Comparison of ENCODE assay signal across 27 mouse cellular contexts in the genomic region with DNA sequence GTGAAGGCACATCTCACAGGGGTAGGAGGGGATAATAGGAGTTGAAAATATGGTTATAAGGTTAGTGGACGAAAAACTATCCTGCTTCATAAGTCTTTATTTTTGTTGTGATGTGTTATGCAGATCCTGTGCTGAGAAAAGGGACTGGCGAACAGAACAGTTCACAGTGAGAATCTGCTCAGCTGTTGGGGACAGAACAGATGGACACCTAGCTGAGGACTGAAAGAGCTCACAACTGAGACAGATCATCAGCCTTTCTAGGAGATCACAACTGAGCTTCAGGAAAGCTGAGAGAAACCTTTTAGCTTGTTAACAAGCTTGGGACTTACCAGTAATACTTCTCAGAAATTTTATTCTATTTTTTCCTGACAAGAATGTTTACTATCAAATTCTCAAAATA.
DNase-seq lines count a peak whose midpoint lies in the region; ATAC-seq and TF ChIP-seq lines count a peak whose summit lies in the region.
"Had no signal": no experiment of that assay in that cellular context is flagged by ENCODE, and none has a peak within 500 bp of the region (broad histone marks: within the 10 kb centered on the region; RNA-seq: fewer than 3 reads in every experiment).

No protein-coding gene starts in this region.

- 16% methylated on average over 2 of the region's 2 CpGs for WGBS in cerebellum, adult 2 months

- peak; percentile 20 for DNase-seq in right cerebral cortex, adult 18-20 months
- no peak for DNase-seq in right cerebral cortex, postnatal 25 days
- peak in 1 of 2 experiments; percentile 52 for DNase-seq in cerebellum, adult 2 months
- DNase-seq in cerebellum, postnatal 25 days = peak; percentile 29 to 50
- no peak for DNase-seq in layer of hippocampus, adult 8-10 months (ENCODE audit: low spot score in 2 of 2)
- DNase-seq: adrenal gland, adult 2 months; B cell, adult 2 months; embryo, embryonic 11 days; heart, adult 2 months; kidney, adult 2 months; kidney, postnatal 36 days; layer of hippocampus, postnatal 36 days; liver; lung, adult 2 months; lung, postnatal 10 days; right cerebral cortex, postnatal 4 days; thymus, postnatal 4 days had no signal

- no peak for TF ChIP-seq POLR2A in cerebellum, adult 2 months (IDR thresholded peaks at IDR 0.05; ENCODE audit: borderline replicate concordance, insufficient read depth, low read length)

- no peak for ATAC-seq in monocyte, adult 5-6 weeks (replicated peaks; ENCODE audit: insufficient number of reproducible peaks, low FRiP score, low TSS enrichment, poor library complexity, severe bottlenecking)
- ATAC-seq: forebrain, embryonic 15.5 days; hindbrain, postnatal 0 days; intestine, embryonic 15.5 days; midbrain, embryonic 15.5 days had no signal

- H3K27ac ChIP-seq in cerebellum, adult 2 months (ENCODE audit: insufficient read depth, low read length) = peak overlapping the region; percentile 52; the same call in 1 of the 2 replicates
- H3K27ac ChIP-seq: embryonic facial prominence, embryonic 12.5 days; forebrain, embryonic 15.5 days; heart, adult 2 months; hindbrain, embryonic 12.5 days; hindbrain, postnatal 0 days; intestine, embryonic 15.5 days; liver, embryonic 14.5 days; macrophage; midbrain, embryonic 15.5 days had no signal

- H3K4me3 ChIP-seq in cerebellum, adult 2 months (replicated peaks; ENCODE audit: insufficient read depth, low read depth, low read length) = no peak overlapping the region
- H3K4me3 ChIP-seq: embryonic facial prominence, embryonic 12.5 days; forebrain, embryonic 15.5 days; heart, adult 2 months; hindbrain, embryonic 12.5 days; intestine, embryonic 15.5 days; layer of hippocampus, adult 2 months; midbrain, embryonic 15.5 days had no signal

- no peak for TF ChIP-seq CTCF in cerebellum, adult 2 months (IDR thresholded peaks at IDR 0.05; ENCODE audit: borderline replicate concordance, insufficient read depth, low read depth, low read length)

- H3K4me1 ChIP-seq in cerebellum, adult 2 months (ENCODE audit: control insufficient read depth, insufficient read depth, low read length) = peaks cover 5% of the 10 kb centered on the region
- H3K4me1 ChIP-seq: embryonic facial prominence, embryonic 12.5 days; forebrain, embryonic 15.5 days; hindbrain, embryonic 12.5 days; intestine, embryonic 15.5 days; midbrain, embryonic 15.5 days had no signal

- no peaks in the 10 kb centered on the region for H3K27me3 ChIP-seq in cerebellum, adult 2 months (ENCODE audit: control insufficient read depth, insufficient read depth, low read length)
- H3K27me3 ChIP-seq: embryonic facial prominence, embryonic 12.5 days; forebrain, embryonic 15.5 days; hindbrain, embryonic 12.5 days; intestine, embryonic 15.5 days; midbrain, embryonic 15.5 days had no signal

Comparison
In these comparisons a context has a peak if more than half of its experiments do, and no peak if none do; other contexts are left out.
1. DNase-seq: peak in right cerebral cortex, adult 18-20 months (single experiment) and cerebellum, postnatal 25 days (2 of 2); none in right cerebral cortex, postnatal 25 days (single experiment) and layer of hippocampus, adult 8-10 months (0 of 2).